Mouse (Mus musculus) adrenal gland, postnatal 25 days (tissue): ENCODE measurements around the gene Pecam1. TPM values are rescaled to one million over a fixed set of nuclear protein-coding genes. Genes with fewer than 3 reads are reported as not detected.
"Not testable (repeated sequence)": the region's sequence is repeated elsewhere in the genome, so short reads cannot be mapped to it uniquely, and the experiment has no call there.

Source experiments
- DNase-seq: peaks from one replicate; pipeline ENCODE4 v3.0.0; 2021; ENCODE audit warnings: mixed read lengths
- microRNA-seq, 2 experiments: library from miRNA; unstranded; fragments of <30 nt; microRNA quantifications; one replicate each; pipeline ENCODE4 v1.2.0; 2021
- total RNA-seq: library from RNA; stranded (reverse); gene quantifications from 2 replicates; pipeline ENCODE4 v1.2.3, GENCODE M21; 2021

Pecam1 gene
- total RNA-seq, 1 experiment from 2014 or later: 76.1 TPM

DNA sequence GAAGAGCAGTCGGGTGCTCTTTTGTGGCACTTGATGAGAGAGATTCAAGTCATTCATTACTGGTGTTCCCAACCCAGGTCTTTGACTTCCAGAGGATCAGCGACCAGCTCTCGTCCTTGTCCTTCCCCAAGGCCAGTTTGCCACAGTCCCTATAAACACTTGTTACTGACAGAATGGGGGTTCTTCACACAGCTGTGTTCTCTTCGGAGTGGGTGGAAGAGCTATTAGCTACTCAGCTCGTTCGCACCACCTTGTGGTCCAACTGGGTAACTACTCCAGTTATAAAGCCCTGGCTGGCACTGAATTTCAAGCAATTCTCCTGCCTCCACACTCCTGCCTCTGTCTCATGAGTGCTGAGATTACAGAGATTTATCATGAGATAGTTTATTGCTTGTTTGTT is 122.7 kb downstream of the Pecam1 start:
- peak; percentile 74 for DNase-seq

DNA sequence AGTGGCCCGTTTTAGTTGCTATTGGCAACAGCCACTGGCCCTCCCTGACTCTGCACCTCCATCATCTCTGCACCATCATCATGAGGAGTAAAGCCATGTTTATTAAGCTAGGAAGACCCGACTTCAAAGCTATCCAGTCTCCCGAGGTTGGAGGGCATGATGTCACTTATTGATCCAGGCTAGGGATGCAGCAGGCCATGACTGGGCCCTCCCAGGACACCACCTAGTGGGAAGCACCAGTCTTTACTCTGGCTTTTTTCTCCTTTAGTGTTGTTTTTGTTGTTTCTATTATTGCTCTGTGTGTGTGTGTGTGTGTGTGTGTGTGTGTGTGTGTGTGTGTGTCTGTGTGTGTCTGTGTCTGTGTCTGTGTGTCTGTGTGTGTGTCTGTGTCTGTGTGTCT is 124.9 kb downstream of the Pecam1 start:
- no peak for DNase-seq

DNA sequence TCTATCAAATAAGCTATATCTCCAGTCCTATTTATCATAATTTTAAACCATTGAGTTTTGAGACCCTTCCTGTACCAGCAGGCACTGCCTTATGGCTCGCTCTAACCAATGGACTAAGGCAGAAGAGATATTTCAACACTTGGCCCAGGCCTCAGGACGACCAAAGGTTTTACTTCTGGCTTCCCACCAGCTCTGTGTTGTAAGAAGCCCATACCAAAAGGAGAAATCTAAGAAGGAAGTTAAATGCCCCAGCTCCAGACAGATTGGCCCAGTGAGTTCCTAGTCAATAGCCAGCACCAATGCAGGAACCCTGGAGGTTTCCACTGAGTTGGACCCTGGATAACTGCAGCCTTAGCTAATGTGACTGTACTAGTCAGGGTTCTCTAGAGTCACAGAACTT is 126.8 kb downstream of the Pecam1 start:
- DNase-seq: no peak

DNA sequence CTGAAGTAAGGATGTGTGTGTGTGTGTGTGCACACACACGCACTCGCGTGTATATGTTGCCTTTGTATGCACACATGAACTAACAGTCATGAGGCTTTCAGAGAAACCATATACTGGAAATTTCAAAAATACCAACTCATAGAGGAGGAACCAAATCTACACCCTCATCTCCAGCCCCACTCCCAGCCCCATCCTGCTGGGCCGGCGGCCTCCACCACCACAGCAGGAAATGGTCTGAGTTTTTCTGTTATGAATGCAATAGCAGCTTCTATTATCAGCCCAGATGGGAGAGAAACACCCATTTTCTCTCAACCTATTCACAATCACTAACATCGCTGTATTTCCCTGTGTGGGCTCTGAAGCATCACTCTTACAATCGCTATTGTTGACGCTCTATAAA is 128.4 kb downstream of the Pecam1 start:
- no peak for DNase-seq

DNA sequence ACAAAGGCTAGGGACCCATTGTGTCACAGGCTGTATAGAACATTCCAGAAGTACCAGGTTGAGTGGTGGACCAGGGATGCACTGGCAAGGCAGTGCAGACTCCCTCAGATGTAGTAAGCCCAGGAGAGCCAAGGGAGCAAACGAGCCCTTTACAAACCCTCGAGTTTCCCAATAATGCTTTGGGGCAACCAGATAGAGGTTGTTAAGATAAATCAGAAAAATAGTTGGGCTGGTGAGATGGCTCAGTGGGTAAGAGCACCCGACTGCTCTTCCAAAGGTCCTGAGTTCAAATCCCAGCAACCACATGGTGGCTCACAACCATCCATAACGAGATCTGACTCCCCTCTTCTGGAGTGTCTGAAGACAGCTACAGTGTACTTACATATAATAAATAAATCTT is 131.7 kb downstream of the Pecam1 start:
- DNase-seq: not testable (repeated sequence)

DNA sequence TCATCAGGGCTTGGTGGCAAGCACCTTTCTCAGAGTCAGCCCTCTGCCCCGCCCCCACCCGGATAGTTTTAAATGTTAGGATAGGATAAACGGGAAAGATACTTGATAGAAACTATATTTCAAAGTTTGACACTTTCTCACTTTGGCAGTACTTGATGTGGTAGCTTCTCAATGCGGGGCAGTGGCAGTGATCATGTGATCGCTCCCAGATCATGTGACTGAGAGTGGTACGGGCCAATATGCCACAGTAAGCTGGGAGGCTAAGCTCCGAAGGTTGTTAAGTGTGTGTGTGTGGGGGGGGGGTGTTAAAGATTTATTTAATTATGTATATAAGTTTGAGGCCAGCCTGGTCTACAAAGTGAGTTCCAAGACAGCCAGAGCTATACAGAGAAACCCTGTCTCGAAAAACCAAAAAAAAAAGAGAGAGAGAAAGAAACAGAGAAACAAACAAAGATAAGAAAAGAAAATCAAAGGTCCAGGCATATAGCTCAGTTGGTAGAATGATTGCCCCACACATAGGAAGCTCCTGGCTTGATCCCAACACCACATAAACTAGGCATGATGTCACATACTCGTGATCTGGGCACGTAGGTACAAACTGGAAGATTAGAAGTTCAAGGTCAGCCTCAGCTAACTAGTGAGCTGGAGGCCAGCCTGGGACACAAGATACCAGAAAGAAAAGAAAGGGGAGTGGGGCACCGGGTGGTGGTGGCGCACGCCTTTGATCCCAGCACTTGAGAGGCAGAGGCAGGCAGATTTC is 132.4 kb downstream of the Pecam1 start:
- no peak for DNase-seq

DNA sequence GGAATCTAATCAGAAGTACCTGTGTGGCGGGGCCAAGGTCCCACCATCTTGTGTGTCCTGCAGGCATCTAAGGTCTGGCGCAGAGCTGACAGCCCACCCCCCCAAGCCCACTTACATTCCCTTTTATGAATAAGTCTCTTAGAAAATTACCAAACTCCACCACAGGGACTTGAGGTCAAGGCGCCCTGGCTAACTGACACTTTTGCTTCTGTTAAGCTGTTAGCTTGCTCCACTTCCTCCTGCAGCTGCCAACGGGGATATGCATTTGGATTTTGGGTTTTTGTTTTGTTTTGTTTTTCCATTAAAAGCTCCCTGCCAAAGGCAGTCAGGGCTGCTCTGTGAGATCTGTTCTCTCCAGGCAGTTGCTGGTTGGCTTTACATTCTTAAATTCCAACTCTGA is 134.9 kb downstream of the Pecam1 start:
- no peak for DNase-seq

DNA sequence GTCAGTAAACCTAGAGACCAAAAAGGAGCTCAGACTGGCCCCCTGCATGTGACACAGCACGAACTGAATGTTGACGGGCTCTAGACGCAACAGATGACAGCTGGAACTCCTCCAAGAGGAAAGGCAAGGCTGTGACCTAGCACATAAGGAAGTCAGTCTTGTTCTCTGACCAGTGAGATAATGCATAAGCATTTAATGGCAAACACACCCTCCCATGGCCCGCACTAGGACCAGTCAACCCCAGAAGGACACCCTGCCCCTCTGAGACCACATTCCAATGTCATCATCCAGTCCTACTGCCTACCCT is 136.1 kb downstream of the Pecam1 start:
- DNase-seq: no peak

DNA sequence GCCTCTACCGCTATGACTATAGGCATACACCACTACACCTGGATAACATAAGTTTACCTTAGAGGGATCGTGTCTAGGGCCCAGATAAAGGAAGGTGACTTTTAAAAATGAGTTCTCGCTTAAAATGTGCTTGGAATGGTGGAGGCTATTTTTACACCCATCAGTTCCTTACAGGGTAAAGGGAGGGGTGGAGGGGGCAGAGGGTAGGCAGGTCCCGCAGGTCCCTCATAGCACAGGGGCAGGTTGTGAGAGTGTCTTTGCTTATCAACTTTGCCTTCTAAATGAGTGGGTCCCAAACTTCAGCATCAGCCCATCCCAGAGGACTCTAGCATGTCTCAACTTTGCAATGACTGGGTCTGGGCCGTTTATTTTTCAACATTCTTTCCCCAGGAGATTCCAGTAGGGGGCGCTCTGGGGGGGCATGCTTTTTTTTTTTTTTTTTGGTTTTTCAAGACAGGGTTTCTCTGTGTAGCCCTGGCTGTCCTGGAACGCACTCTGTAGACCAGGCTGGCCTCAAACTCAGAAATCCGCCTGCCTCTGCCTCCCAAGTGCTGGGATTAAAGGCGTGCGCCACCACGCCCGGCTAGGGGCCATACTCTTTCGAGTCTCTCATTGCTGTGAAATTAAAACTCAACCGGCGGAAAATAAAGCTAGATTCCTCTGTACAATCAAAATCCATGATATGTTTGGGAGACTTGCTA is 136.6 kb downstream of the Pecam1 start:
- no peak for DNase-seq

DNA sequence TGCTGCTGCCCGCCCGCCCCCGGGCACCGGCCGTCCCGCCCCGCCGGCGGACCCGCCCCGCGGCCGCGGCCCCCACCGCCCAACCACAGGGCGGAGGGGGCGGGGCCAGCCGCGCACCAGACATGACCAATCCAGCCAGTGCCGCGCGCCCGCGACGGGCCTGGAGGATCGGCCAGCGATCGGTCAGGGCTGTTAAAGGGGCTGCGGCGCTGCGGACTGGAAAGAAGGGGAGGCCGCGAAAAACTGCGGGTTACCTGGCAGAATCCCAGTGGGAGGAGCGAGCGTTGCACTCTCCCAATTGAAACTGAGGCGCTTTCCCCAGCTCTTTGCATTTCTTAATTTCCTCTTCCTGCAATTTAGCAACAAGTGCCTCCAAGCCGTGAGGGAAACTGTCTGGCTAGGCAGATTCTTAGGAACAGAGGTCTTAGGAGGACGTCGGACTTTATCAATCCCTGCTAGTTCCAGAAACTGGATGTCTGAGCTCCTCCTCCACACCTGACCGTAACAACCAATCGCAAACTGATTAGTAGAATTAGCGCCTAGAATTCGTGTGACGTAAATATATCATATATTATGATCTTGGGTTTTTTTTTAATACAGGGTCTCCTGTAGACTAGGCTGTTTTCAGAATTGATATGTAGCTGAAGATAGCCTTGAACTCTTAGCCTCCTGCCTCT is 137.3 kb downstream of the Pecam1 start, which contains the start of gene Tex2:
Tex2 (minus strand) TSS at position 463 of the 677 bp plus-strand sequence.
- peak; percentile 98 for DNase-seq

DNA sequence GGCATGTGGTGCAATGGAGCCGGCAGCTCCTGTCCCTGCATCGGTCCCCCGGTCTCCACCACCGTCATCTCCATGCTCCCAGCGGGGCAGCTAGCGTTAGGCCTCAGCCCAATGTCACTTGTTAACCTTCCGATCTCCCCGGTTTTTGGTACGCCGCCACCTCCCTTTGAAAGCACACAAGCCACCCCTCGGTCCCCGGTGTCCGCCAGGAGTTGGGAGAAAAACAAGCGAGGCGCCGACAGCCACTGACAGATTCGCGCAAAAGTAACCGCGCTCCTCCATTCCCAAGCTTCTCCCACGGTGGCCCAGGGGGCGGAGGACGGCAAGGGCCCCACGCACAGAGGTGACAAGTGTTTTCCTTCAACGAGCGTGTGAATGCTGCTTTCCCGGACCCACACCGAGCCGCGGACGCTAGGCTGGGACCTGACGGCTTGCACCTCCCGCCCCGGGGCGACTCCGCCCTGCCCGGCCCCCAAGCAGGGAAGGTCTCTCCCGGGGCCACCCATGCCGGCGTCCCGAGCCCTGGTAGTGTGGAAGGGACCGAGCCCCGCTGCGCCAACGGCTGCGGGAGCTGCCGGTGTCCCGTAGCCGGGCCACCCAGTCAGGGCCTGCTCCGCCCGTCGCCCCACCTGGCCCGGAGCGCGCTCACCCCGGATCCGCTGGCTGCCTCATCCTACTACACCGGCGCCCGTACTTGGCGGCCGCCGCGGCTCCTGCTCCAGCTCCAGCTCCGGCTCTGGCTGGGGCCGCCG is 138.0 kb downstream of the Pecam1 start:
- peak; percentile 75 for DNase-seq

DNA sequence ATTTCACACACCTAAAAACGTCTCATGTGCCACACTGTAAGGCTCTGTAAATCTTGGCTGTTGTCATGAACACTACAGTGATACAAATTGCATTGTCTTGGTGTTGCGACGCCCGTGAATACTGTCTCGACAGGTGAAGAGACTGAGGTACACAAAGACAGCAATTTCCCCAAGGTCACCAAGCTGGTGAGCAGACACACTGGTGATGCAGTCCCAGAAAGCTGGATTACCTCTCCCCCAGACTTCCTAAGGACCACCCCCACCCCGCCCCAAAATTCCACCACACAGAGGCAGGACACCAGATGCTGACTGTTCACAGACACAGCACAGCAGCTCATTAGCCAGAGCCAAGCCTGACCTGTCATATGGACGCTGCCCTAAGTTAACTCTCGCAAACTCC is 140.7 kb downstream of the Pecam1 start:
- DNase-seq: no peak

DNA sequence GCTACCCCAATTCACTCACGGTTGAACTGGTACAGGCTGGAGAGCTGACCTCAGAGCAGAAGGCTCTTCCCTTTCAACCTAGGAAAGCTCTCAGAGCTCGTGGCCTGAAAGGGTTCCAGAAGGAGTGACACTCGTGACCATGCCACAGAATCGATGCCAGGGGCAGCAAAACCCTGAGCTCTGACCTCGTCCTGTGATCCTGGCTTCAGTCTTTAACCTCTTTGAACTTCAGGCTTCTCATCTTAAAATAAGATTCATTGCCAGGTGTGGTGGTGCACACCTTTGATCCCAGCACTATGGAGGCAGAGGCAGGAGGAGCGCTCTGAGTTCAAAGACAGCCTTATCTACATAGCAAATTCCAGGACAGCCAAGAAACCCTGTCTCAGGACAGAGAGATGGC is 143.1 kb downstream of the Pecam1 start:
- DNase-seq: no peak

DNA sequence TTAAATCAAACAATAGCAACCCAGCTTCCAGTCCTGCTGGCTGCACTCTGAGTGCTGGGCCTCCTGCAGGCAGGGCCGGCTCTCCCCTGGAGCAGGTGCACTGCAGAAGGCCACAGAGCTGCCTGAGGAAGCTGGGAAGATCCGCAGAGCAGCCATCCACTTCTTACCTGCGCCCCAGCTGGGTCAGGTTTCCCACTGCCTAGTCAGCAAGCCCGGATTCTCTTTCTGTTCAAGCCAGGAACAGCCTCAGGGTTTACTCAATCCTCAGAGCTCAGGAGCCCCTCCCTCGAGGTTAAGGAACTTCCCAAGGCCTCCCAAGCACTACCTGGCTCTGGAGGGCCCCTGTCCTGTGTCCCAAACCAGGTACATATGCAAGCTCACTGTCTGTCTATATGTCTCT is 144.4 kb downstream of the Pecam1 start:
- DNase-seq: no peak

Small RNA genes within 50 kb of the gene (microRNA-seq; reads per million reads assigned to microRNA genes)
- gene Gm25994 (0 to 1.0 reads per million in 2 experiments), gene Mir3064 (8.6 to 12.8 reads per million in 2 experiments)

Other genes with a start within 250 kb of the Pecam1 start
- 45.0 and 45.5 TPM in 2 replicates for gene Tex2, start 137.2 kb downstream of the Pecam1 start, total RNA-seq
- 0.52 and 0.71 TPM in 2 replicates for gene Milr1, start 598 bp upstream of the Pecam1 start, total RNA-seq
- gene Polg2, start 28.9 kb upstream of the Pecam1 start, total RNA-seq: 7.1 and 8.4 TPM in 2 replicates
- 703 and 926 TPM in 2 replicates for gene Ddx5, start 38.6 kb upstream of the Pecam1 start, total RNA-seq
- 10.5 and 14.7 TPM in 2 replicates for gene Cep95, start 38.6 kb upstream of the Pecam1 start, total RNA-seq
- gene Smurf2, start 170.1 kb upstream of the Pecam1 start, total RNA-seq: 35.3 and 40.8 TPM in 2 replicates
- 34.7 and 36.0 TPM in 2 replicates for gene Kpna2, start 248.9 kb upstream of the Pecam1 start, total RNA-seq